Mouse (Mus musculus) spleen, postnatal 4 days (tissue): ENCODE data around the gene Mad2l2.

ENCODE experiments used
- DNase-seq, 2 experiments: peaks; one replicate each; pipeline ENCODE4 v3.0.0; 2022; ENCODE audit warnings: low spot score in 2 of 2

The Mad2l2 gene

GRCm38 (mm10) chr4:148130133-148130532, at the start of gene Mad2l2:
TSS of gene Mad2l2 (plus strand) at chr4:148130384.
- no peak for DNase-seq

- no peak for DNase-seq
Measured at GRCm38 (mm10) chr4:148080597-148080973, 49.6 kb upstream of the Mad2l2 start.

- DNase-seq = peak in 1 of 2 experiments; percentile 62
Measured at GRCm38 (mm10) chr4:148081201-148081600, 49.0 kb upstream of the Mad2l2 start.

- DNase-seq = peak; percentile 71 to 86
Measured at GRCm38 (mm10) chr4:148082257-148083044, 47.7 kb upstream of the Mad2l2 start.

- peak; percentile 40 to 69 for DNase-seq
Measured at GRCm38 (mm10) chr4:148083176-148083899, 46.8 kb upstream of the Mad2l2 start.

GRCm38 (mm10) chr4:148084261-148084714, 45.9 kb upstream of the Mad2l2 start:
- DNase-seq = no peak

- no peak for DNase-seq
Measured at GRCm38 (mm10) chr4:148085131-148085906, 44.9 kb upstream of the Mad2l2 start.

- no peak for DNase-seq
Measured at GRCm38 (mm10) chr4:148085907-148086305, 44.3 kb upstream of the Mad2l2 start.

GRCm38 (mm10) chr4:148087091-148087906, 42.9 kb upstream of the Mad2l2 start:
- no peak for DNase-seq

- peak; percentile 87 to 93 for DNase-seq
Measured at GRCm38 (mm10) chr4:148087907-148088527, 42.2 kb upstream of the Mad2l2 start, which contains the start of gene Agtrap. TSS of gene Agtrap (minus strand) at chr4:148088031.

- no peak for DNase-seq
Measured at GRCm38 (mm10) chr4:148089166-148089565, 41.0 kb upstream of the Mad2l2 start.

GRCm38 (mm10) chr4:148091181-148091580, 39.0 kb upstream of the Mad2l2 start:
- DNase-seq = no peak

GRCm38 (mm10) chr4:148092551-148093271, 37.5 kb upstream of the Mad2l2 start:
- DNase-seq = no peak

- no peak for DNase-seq
Measured at GRCm38 (mm10) chr4:148094161-148094560, 36.0 kb upstream of the Mad2l2 start.

- DNase-seq = no peak
Measured at GRCm38 (mm10) chr4:148095081-148095480, 35.1 kb upstream of the Mad2l2 start.

GRCm38 (mm10) chr4:148097936-148098335, 32.2 kb upstream of the Mad2l2 start:
- no peak for DNase-seq

- DNase-seq = no peak
Measured at GRCm38 (mm10) chr4:148098666-148099065, 31.5 kb upstream of the Mad2l2 start.

- peak in 1 of 2 experiments; percentile 28 for DNase-seq
Measured at GRCm38 (mm10) chr4:148101801-148102527, 28.2 kb upstream of the Mad2l2 start.

- DNase-seq = no peak
Measured at GRCm38 (mm10) chr4:148104146-148104545, 26.0 kb upstream of the Mad2l2 start.
